Mouse (Mus musculus): ENCODE results near the gene Nkain2. TPM values are rescaled to one million over a fixed set of nuclear protein-coding genes. Genes with fewer than 3 reads are reported as not detected.

Gene Nkain2
- total and polyA plus RNA-seq, 3 experiments, result not detected

DNA sequence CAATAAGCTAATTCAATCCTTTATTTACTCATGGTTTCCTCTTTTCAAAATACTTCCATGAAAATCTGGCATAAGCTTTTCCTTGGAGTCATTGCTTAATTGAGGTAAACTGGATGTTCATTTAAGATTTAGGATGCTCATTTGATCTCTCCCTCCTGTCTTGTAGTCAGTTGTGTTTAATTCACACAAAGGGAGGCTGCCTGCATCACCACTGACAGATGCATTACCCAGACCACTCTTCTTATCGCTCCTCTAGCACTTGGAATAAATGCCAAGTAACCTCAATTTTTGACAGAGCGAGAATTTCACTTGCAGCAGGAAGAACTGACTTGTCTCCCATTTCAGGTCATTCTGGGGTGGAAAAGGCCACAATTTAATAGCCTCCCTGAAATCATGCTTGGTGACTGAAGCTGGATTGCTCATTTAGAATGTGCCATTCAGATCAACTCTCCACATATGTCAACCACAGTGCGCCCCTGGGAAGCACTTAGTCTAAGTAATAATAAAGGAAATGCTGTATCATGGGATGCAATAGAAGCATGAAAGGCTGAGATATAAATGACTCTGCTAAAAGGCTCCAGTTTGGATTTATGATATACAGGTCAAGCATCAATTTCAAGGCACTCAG lies 107.4 kb downstream of the Nkain2 start:
- in situ Hi-C loops (cut with MboI; ENCODE audit: low pct_ligation_motif_present, low pct_unique_long_range_greater_than_20kb, low sequenced_read_pairs), result no loop called here
- no peak for TF ChIP-seq KAT2A (IDR thresholded peaks at IDR 0.05; ENCODE audit: insufficient replicate concordance, low read length)
- no peak for TF ChIP-seq ZMIZ1 (IDR thresholded peaks at IDR 0.05; ENCODE audit: low read depth, low read length)
- TF ChIP-seq PAX5 (IDR thresholded peaks at IDR 0.05; ENCODE audit: low read length), result no peak
- TF ChIP-seq MAX (IDR thresholded peaks at IDR 0.05; ENCODE audit: low read length), result no peak
- TF ChIP-seq USF2 (conservative IDR thresholded peaks at IDR 0.05; ENCODE audit: low read depth, low read length), result no peak
- TF ChIP-seq ZC3H11A (IDR thresholded peaks at IDR 0.05; ENCODE audit: low read depth, low read length), result no peak
- TF ChIP-seq RCOR1 (conservative IDR thresholded peaks at IDR 0.05; ENCODE audit: low read depth, low read length), result no peak
- TF ChIP-seq MAFK (IDR thresholded peaks at IDR 0.05; ENCODE audit: insufficient replicate concordance, low read length), result no peak
- TF ChIP-seq TCF12 (IDR thresholded peaks at IDR 0.05; ENCODE audit: low read depth, low read length), result no peak
- no peak for TF ChIP-seq POLR2AphosphoS2 (IDR thresholded peaks at IDR 0.05; ENCODE audit: low read depth, low read length)
- no peak for TF ChIP-seq SIN3A (IDR thresholded peaks at IDR 0.05; ENCODE audit: low read length)
- TF ChIP-seq HCFC1 (IDR thresholded peaks at IDR 0.05; ENCODE audit: low read depth, low read length), result no peak
- TF ChIP-seq MAZ (IDR thresholded peaks at IDR 0.05; ENCODE audit: low read depth, low read length), result no peak
- TF ChIP-seq CHD1 (IDR thresholded peaks at IDR 0.05; ENCODE audit: low read depth, low read length), result no peak
- TF ChIP-seq TBP (conservative IDR thresholded peaks at IDR 0.05; ENCODE audit: low read depth, low read length), result no peak
- TF ChIP-seq ZKSCAN1 (IDR thresholded peaks at IDR 0.05; ENCODE audit: borderline replicate concordance, low read depth, low read length), result no peak
- no peak for TF ChIP-seq MXI1 (IDR thresholded peaks at IDR 0.05; ENCODE audit: low read depth, low read length)
- no peak for TF ChIP-seq UBTF (IDR thresholded peaks at IDR 0.05; ENCODE audit: low read depth, low read length)
- TF ChIP-seq ETS1 (conservative IDR thresholded peaks at IDR 0.05; ENCODE audit: low read depth, low read length), result no peak
- H3K4me1 ChIP-seq (ENCODE audit: control insufficient read depth in 1 of 2, insufficient read depth in 2 of 2), result no peaks in the 10 kb centered on the region

DNA sequence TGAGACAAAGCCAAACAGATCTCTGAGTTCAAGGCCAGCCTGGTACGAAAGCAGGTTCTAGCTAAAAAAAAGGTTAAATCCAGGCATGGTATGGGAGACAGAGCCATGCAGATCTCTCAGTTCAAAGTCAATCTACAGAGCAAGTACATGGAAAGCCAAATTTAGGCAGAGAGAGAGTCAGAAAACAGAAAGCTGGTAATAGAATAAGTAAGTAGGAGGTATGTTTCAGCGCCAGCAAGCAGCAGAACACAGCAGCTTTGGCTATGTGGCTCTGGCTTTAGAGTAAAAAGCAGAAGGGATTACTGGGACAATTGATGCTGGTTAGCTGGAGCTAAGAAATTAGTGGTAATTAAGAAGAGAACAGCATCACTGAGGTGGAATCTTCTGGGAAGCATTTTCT lies 151.3 kb downstream of the Nkain2 start:
- peaks cover 28% of the 10 kb centered on the region for H3K9me3 ChIP-seq (replicated peaks; ENCODE audit: low read length)
- no peaks in the 10 kb centered on the region for H3K79me2 ChIP-seq (replicated peaks; ENCODE audit: control insufficient read depth, extremely low read depth, insufficient read depth, poor library complexity, severe bottlenecking)
- H3K4me1 ChIP-seq (ENCODE audit: control insufficient read depth in 1 of 2, insufficient read depth in 2 of 2), result no peaks in the 10 kb centered on the region
- DNase-seq (ENCODE audit: extremely low read depth), result no peak
- TF ChIP-seq KAT2A (IDR thresholded peaks at IDR 0.05; ENCODE audit: insufficient replicate concordance, low read length), result no peak
- TF ChIP-seq JUN (IDR thresholded peaks at IDR 0.05; ENCODE audit: insufficient read depth, low read depth, low read length), result no peak
- no peak for TF ChIP-seq JUND (conservative IDR thresholded peaks at IDR 0.05; ENCODE audit: low read depth, low read length)
- TF ChIP-seq MYC (IDR thresholded peaks at IDR 0.05; ENCODE audit: low read depth, low read length), result no peak
- no peak for TF ChIP-seq NRF1 (IDR thresholded peaks at IDR 0.05; ENCODE audit: low read depth, low read length)
- TF ChIP-seq BHLHE40 (IDR thresholded peaks at IDR 0.05; ENCODE audit: low read depth, low read length), result no peak
- TF ChIP-seq HCFC1 (IDR thresholded peaks at IDR 0.05; ENCODE audit: low read depth, low read length), result no peak
- no peak for TF ChIP-seq MAX (IDR thresholded peaks at IDR 0.05; ENCODE audit: low read length)
- TF ChIP-seq CHD2 (IDR thresholded peaks at IDR 0.05; ENCODE audit: low read length), result no peak
- no peak for TF ChIP-seq PAX5 (IDR thresholded peaks at IDR 0.05; ENCODE audit: low read length)
- TF ChIP-seq E2F4 (IDR thresholded peaks at IDR 0.05; ENCODE audit: insufficient replicate concordance, low read depth, low read length), result no peak
- no peak for TF ChIP-seq ZMIZ1 (IDR thresholded peaks at IDR 0.05; ENCODE audit: low read depth, low read length)
- no peak for TF ChIP-seq NELFE (IDR thresholded peaks at IDR 0.05; ENCODE audit: low read depth, low read length)
- no peak overlapping the region for H3K4me3 ChIP-seq (replicated peaks in 1 of 3; ENCODE audit: low read depth in 2 of 3, low read length in 2 of 3, poor library complexity in 1 of 3)
- no peak overlapping the region for H3K27ac ChIP-seq (ENCODE audit: insufficient read depth, low read depth)
- dilution Hi-C loops (cut with MboI; ENCODE audit: extremely low pct_ligation_motif_present, extremely low pct_unique_long_range_greater_than_20kb, low sequenced_read_pairs), result no loop called here
- H3K27me3 ChIP-seq (replicated peaks), result no peaks in the 10 kb centered on the region
- no peak overlapping the region for H3K4me2 ChIP-seq (ENCODE audit: insufficient read depth, low read depth, poor library complexity, severe bottlenecking)
- no peak overlapping the region for H3K9ac ChIP-seq (ENCODE audit: insufficient read depth, low read depth)
- no peaks in the 10 kb centered on the region for H3K36me3 ChIP-seq (replicated peaks in 1 of 2; ENCODE audit: control insufficient read depth in 1 of 2, insufficient read depth in 1 of 2, low read length in 1 of 2)
- in situ Hi-C loops (cut with MboI; ENCODE audit: low pct_ligation_motif_present, low pct_unique_long_range_greater_than_20kb, low sequenced_read_pairs), result no loop called here

More for the DNA sequence above, 107.4 kb downstream of the Nkain2 start:
- Histone ChIP-seq H3K27me3 (replicated peaks) (no peaks in the 10 kb centered on the region), H3K36me3 (replicated peaks in 1 of 2; ENCODE audit: control insufficient read depth in 1 of 2, insufficient read depth in 1 of 2, low read length in 1 of 2) (no peaks in the 10 kb centered on the region), H3K9me3 (replicated peaks; ENCODE audit: low read length) (peaks cover 22% of the 10 kb centered on the region), H3K79me2 (replicated peaks; ENCODE audit: control insufficient read depth, extremely low read depth, insufficient read depth, poor library complexity, severe bottlenecking) (no peaks in the 10 kb centered on the region), H3K27ac (ENCODE audit: insufficient read depth, low read depth) (no peak overlapping the region), H3K9ac (ENCODE audit: insufficient read depth, low read depth) (no peak overlapping the region), H3K4me2 (ENCODE audit: insufficient read depth, low read depth, poor library complexity, severe bottlenecking) (no peak overlapping the region), H3K4me3 (replicated peaks in 1 of 3; ENCODE audit: low read depth in 2 of 3, low read length in 2 of 3, poor library complexity in 1 of 3) (no peak overlapping the region)
- no peak for DNase-seq (ENCODE audit: extremely low read depth)
- dilution Hi-C loops (cut with MboI; ENCODE audit: extremely low pct_ligation_motif_present, extremely low pct_unique_long_range_greater_than_20kb, low sequenced_read_pairs), result no loop called here

Measured in CH12.LX (cell line).